Mouse (Mus musculus) brain, embryonic 18.5 days (tissue): ENCODE data around the gene St7l.

Experiments used
- DNase-seq: peaks from one replicate; pipeline ENCODE4 v3.0.0-alpha.2; 2012; ENCODE audit warnings: low read depth, low spot score

Gene St7l

GRCm38 (mm10) chr3:104901154-104901553 lies 37.3 kb downstream of the St7l start:
- no peak for DNase-seq

GRCm38 (mm10) chr3:104905389-104905788 lies 41.6 kb downstream of the St7l start:
- DNase-seq: no peak

- no peak for DNase-seq
Measured at GRCm38 (mm10) chr3:104906007-104906406, 42.2 kb downstream of the St7l start.

DNA sequence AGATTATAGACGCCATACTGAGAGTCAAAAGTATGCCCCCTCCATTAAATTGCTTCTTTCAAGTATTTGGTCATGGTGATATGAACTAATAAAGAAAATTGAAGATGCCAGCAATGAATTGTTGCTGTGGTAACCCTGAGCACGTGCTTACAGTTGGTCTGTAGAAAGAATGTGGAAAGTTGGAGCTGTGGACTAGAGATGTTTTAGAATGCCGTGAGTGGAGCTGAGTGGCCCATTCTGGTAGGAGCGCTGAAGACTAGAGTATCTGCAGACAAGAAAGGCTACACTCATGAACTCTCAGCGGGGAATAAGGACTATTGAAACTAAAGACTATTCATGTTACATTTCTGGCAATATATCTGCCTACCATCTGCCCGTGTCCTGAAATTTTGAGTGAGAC lies 45.4 kb downstream of the St7l start:
- no peak for DNase-seq

GRCm38 (mm10) chr3:104914986-104915385 lies 51.2 kb downstream of the St7l start:
- no peak for DNase-seq

GRCm38 (mm10) chr3:104929385-104929784 lies 65.6 kb downstream of the St7l start:
- no peak for DNase-seq

DNA sequence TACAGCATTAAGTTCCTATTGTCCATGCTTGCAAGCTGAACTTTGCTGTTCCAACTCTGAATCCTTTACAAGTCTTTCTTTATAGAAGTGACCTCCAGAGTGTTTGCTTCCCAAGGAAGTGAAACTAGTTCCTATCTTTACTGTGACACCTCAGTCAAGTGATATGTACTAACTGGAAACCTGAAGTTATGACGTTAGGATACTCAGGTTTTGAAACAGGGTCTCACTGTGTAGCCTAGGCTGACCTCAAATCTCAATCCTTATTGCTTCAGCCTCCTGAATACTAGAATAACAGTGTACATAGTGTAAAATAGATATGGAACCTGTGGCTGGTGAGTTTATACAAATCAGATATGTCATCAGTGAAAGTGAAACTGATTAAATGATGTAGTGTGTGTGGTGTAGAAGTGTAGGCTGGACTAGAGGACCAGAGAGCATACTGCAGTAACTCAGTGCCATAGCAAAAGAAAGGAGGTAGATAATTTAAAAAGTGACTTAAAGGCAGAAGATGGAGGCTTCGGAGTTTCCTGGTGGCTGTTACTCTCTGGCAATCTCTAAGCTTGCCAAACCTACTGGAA lies 74.0 kb downstream of the St7l start:
- DNase-seq: no peak

DNA sequence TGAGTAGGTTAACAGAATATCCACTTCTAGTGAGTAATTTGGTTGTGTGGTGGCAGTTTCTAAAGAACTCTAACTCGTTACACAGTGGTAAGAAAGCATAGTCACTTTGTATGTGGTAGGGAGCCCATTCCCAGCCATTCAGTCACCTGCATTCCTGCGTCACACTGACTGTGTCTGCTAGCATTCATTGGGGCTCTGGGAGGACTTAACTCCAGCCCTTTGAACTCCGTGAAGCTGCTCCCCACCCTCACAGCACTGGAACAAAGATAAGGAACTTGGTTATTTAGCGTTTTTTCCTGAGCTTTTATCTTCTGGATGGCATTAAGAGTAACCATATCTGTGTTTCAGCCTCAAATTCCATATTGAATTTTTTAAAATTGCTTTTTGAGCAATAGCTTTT lies 74.5 kb downstream of the St7l start:
- no peak for DNase-seq

- no peak for DNase-seq
Measured at GRCm38 (mm10) chr3:104940691-104941090, 76.9 kb downstream of the St7l start.

GRCm38 (mm10) chr3:104942682-104943081 lies 78.9 kb downstream of the St7l start:
- DNase-seq: no peak

DNA sequence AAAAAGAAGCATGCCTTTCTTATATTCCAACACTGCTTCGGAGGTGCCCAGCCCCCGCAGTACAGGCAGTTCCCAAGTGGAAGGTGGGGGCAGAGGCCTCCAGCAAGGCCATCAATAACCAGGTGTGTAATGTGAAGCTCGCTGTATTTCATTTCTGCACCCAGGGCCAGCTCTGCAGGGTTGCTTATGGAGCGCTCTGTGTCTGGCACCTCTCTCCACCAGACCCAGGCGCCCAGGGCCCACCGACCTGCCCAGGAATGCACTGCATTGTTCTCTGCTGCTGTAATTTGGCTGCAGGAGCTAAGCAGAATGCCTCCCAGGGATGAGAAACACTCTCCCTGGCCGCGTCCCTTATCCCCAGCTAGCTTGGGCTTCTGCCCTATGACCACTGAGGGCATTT lies 79.5 kb downstream of the St7l start:
- no peak for DNase-seq

DNA sequence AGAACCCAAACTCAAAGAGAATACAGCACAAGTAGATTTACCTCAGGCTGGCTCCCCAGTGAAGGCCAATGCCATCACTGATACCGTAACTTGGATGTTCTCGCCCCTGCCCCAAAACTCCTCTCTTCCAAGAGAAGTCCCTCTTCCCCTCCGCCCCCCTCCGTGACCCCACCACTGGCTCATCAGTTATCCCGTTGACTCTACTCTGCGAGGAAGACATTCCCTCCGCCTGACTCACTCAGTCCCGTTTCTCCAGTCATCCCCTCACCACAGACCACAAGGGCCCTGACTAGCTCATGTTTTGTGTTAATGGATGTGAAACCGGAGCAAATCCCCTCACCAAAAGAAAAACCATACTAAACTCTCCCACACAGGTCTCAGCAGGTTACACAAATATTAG lies 81.1 kb downstream of the St7l start:
- DNase-seq: no peak

DNA sequence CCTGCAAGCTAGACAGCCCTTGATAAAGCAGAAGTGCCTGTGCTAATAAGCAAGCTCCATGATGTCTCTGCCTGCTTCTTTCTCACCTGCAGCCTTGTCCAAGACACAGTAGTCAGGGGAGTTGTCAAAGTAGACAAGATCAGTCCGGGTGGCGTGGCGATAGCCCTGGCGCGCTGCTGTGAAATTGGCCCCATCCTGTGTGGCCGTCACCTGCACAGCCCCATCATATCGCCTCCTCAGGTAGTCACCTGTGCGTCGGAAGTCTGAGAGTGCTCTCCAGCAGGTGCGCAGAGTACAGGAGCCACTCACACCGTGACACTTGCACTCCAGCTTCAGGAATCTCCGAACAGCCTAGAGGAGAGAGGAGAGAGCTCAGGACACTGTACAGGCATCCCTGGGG lies 87.1 kb downstream of the St7l start:
- DNase-seq: no peak

GRCm38 (mm10) chr3:104952891-104953670 lies 89.3 kb downstream of the St7l start:
- no peak for DNase-seq

GRCm38 (mm10) chr3:104954137-104954536 lies 90.3 kb downstream of the St7l start:
- no peak for DNase-seq

DNA sequence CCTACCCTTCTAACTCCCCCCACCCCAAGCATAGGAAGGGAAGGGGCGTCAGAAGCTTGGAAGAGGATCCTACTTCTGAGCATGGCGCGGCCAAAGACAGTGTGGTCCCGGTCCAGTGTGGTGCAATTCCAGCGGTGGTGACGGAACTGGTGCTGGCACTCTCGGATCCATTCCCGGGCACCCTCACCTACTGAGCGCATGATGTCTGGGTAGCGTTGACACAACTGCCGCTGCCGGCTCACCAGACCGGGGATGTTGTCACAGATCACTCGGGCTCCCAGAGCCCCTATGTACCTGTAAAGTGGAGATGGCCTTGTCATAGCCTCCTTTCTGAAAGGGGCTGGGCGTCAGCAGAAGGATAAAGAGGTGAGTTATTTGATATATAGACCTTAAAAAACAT lies 90.7 kb downstream of the St7l start:
- no peak for DNase-seq

- DNase-seq: no peak
Measured at GRCm38 (mm10) chr3:104956131-104956581, 92.4 kb downstream of the St7l start.

- DNase-seq: no peak
Measured at GRCm38 (mm10) chr3:104960026-104961000, 96.5 kb downstream of the St7l start.

GRCm38 (mm10) chr3:104961066-104962059 lies 97.6 kb downstream of the St7l start, which contains the start of gene Wnt2b:
Gene Wnt2b, minus strand, starts transcription at chr3:104961921.
- no peak for DNase-seq

DNA sequence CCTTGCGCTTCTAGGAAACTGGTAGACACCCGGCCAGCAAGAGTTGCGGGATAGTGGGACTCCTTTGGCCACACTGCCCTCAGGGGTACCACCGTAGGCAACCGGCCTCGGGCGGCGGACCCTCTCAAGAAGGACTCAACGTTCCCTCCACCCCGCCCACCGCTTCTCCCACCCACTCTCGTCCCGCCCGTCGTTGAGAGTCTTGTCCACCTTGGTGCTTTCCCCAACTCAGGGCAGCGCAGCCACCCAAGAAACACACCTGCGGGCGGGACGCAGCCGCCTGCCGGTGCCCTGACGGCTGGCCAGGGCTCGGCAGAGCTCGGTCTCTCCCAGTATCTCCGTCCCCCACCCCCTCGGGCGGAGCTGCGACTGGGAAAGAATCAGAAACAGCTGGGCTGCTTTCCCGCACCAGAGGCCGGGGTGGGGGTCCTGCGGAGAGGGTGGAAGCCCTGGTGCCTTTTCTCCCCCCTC lies 98.4 kb downstream of the St7l start:
- no peak for DNase-seq

GRCm38 (mm10) chr3:104962866-104963265 lies 99.1 kb downstream of the St7l start:
- no peak for DNase-seq
